Mouse (Mus musculus): ENCODE measurements around the gene Cd79a. TPM values are rescaled to one million over a fixed set of nuclear protein-coding genes. Genes with fewer than 3 reads are reported as not detected.

Gene Cd79a
- polyA plus RNA-seq, 1 experiment from 2014 or later: 0.13 TPM

DNA sequence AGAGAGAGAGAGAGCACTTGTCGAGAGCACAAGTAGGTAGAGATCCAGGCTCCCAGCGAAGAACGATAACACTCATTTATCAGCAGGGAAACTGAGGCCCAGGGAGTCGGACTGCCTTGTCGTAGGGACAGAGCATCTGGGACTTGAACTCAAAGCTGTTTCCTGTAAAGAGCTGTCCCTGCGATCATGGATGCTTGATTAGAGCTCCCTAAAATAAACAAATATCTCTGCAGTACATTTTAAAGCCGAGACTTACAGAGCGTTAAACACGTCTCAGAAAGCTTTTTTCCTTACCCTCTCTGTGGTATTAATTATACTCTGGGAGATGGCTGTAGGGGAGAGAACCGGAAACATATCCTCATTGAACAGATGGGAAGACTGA is 6.3 kb downstream of the Cd79a start:
- Histone ChIP-seq H3K9me3 (no peaks in the 10 kb centered on the region), H3K27me3 (replicated peaks) (no peaks in the 10 kb centered on the region), H3K9ac (peak overlapping the region; percentile 74; the same call in 1 of the 2 replicates), H3K36me3 (peaks cover 8% of the 10 kb centered on the region), H3K4me3 (peak overlapping the region; percentile 63), H3K4me2 (replicated peaks) (peak overlapping the region; percentile 65), H3K4me1 (peaks cover 33% of the 10 kb centered on the region), H3K27ac (no peak overlapping the region)
- ATAC-seq (ENCODE audit: low FRiP score, low read depth): no peak
- 45% methylated on average over 10 of the region's 10 CpGs for WGBS

DNA sequence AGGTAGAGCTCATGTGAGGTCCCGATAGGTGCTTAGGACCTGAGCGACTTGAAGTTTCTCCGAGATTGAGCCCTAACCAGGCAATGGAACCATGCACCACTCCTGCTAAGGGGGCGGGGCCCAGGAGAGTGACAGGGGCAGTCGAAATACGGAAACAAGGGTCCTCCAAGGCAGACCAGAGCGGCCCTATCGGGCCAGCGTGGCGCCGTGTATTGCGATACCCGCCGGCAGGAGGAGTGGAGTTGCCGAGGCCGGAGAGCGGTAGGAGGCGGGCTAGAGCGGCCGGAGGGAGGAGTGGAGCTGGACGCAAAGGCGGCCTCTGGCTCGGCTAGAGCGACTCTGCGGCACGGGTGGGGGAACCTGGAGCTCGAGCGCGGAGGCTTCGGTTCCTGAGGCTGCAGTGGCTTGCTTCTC is 6.9 kb downstream of the Cd79a start:
- H3K27ac ChIP-seq: 0 out of 2 replicates have a peak overlapping the region, but pooled peaks have one; percentile 20
- H3K4me2 ChIP-seq (replicated peaks): peak overlapping the region; percentile 65
- peak; percentile 96 for ATAC-seq (ENCODE audit: low FRiP score, low read depth)
- WGBS: under 1% methylated on average over 30 of the region's 30 CpGs
- no peaks in the 10 kb centered on the region for H3K9me3 ChIP-seq
- peak overlapping the region; percentile 60 for H3K4me3 ChIP-seq
- H3K36me3 ChIP-seq: peaks cover 15% of the 10 kb centered on the region
- H3K9ac ChIP-seq: peak overlapping the region; percentile 75
- peaks cover 33% of the 10 kb centered on the region for H3K4me1 ChIP-seq
- no peaks in the 10 kb centered on the region for H3K27me3 ChIP-seq (replicated peaks)

DNA sequence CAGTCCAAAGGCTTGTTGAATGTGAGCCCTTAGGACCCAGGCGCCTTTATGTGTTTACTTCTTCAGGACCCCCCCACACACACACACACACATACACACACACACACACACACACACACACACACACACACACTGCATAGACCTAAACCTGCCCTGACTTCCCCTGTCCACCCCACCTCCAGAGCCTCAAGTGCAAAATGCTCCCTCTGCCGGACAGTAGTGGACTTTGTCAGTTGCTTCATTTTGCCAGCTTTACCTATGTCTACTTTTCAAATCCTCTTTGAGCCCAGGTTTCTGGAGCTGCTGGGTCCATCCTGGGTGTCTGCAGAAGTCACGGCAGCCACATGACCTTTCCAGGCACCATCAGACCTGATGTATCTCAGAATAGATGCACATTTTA is 7.8 kb downstream of the Cd79a start:
- Histone ChIP-seq H3K36me3 (peaks cover 17% of the 10 kb centered on the region), H3K27me3 (replicated peaks) (no peaks in the 10 kb centered on the region), H3K9ac (peak overlapping the region; percentile 75), H3K9me3 (no peaks in the 10 kb centered on the region), H3K4me2 (replicated peaks) (peak overlapping the region; percentile 65), H3K4me3 (peak overlapping the region; percentile 60), H3K27ac (no peak overlapping the region), H3K4me1 (peaks cover 33% of the 10 kb centered on the region)
- ATAC-seq (ENCODE audit: low FRiP score, low read depth): peak; percentile 34; the same call in 1 of the 2 replicates
- 20% methylated on average over 3 of the region's 3 CpGs for WGBS

DNA sequence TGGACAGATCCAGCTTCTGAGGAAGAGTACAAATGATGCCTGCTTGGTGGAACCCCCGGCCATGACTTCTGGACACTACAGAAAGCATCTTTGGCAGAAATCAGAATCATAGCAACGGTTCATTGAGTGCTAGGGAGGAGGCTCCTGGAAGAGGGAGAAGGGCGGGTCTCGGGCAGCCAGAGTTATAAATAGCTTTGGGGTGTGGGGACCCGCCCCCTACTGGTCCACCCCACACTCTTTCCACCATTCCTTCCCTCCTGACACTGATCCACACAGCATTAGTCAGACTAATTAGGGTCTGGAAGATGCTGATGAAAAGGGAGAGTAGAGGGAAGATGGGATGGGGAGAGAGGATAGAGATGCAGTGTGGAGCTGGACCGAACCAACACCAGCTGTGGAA is 9.4 kb downstream of the Cd79a start:
- H3K36me3 ChIP-seq: peaks cover 20% of the 10 kb centered on the region
- H3K4me2 ChIP-seq (replicated peaks): no peak overlapping the region
- no peaks in the 10 kb centered on the region for H3K27me3 ChIP-seq (replicated peaks)
- no peaks in the 10 kb centered on the region for H3K9me3 ChIP-seq
- peak overlapping the region; percentile 42; the same call in 1 of the 2 replicates for H3K9ac ChIP-seq
- H3K27ac ChIP-seq: no peak overlapping the region
- WGBS: 34% methylated on average over 6 of the region's 6 CpGs
- no peak overlapping the region for H3K4me3 ChIP-seq
- ATAC-seq (ENCODE audit: low FRiP score, low read depth): no peak
- H3K4me1 ChIP-seq: peaks cover 33% of the 10 kb centered on the region

DNA sequence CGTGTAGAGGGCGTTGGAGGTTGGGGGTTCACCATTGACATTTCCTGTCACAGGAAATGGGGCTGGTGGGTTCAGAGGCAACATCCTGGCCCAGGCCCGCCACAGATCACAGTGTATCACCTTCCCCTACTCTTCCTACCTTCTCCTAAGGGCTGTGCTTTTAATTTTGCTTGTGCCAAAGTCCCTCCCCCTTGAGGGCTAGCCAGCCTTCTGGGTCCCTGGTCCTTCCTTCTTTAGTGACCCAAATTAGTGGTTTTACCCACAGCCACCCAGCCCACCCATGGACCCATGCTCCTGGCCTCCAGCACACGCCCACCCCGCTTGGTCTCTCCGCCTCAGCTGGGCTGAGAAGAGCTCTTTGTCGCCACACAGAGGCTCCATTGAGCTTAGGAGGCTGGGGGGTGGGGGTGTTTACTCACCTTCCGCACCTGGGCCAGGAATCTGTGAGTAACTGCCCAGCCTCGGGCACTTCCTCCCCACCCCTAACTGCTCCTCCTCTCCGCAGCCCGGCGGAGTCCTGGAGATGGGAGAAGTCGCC is 10.1 kb downstream of the Cd79a start:
- Histone ChIP-seq H3K4me2 (replicated peaks) (peak overlapping the region; percentile 19; the same call in 1 of the 2 replicates), H3K27ac (no peak overlapping the region), H3K9me3 (no peaks in the 10 kb centered on the region), H3K4me1 (peaks cover 33% of the 10 kb centered on the region), H3K4me3 (no peak overlapping the region), H3K27me3 (replicated peaks) (no peaks in the 10 kb centered on the region), H3K9ac (peak overlapping the region; percentile 42; the same call in 1 of the 2 replicates), H3K36me3 (peaks cover 25% of the 10 kb centered on the region)
- ATAC-seq (ENCODE audit: low FRiP score, low read depth): no peak
- 31% methylated on average over 13 of the region's 13 CpGs for WGBS

DNA sequence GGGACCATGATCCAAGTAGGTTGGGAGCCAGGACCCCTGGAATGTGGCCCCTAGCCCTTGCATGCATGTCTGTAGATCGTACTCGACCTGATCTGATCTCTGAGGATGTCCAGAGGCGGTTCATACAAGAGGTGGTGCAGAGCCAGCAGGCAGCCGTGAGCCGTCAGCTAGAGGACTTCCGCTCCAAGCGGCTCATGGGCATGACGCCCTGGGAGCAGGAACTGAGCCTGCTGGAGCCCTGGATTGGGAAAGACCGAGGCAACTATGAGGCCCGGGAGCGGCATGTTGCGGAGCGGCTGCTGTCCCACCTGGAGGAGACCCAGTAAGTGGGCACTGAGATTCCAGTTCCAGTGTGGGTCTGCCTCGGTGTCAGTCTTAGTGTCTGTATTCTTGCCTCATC is 15.3 kb downstream of the Cd79a start:
- no peak for ATAC-seq (ENCODE audit: low FRiP score, low read depth)
- H3K4me3 ChIP-seq: no peak overlapping the region
- H3K4me1 ChIP-seq: peaks cover 3% of the 10 kb centered on the region; the same call in 1 of the 2 replicates
- H3K9me3 ChIP-seq: no peaks in the 10 kb centered on the region
- no peak overlapping the region for H3K27ac ChIP-seq
- WGBS: 96% methylated on average over 14 of the region's 14 CpGs
- no peak overlapping the region for H3K9ac ChIP-seq
- H3K36me3 ChIP-seq: peaks cover 48% of the 10 kb centered on the region
- H3K27me3 ChIP-seq (replicated peaks): no peaks in the 10 kb centered on the region
- no peak overlapping the region for H3K4me2 ChIP-seq (replicated peaks)

DNA sequence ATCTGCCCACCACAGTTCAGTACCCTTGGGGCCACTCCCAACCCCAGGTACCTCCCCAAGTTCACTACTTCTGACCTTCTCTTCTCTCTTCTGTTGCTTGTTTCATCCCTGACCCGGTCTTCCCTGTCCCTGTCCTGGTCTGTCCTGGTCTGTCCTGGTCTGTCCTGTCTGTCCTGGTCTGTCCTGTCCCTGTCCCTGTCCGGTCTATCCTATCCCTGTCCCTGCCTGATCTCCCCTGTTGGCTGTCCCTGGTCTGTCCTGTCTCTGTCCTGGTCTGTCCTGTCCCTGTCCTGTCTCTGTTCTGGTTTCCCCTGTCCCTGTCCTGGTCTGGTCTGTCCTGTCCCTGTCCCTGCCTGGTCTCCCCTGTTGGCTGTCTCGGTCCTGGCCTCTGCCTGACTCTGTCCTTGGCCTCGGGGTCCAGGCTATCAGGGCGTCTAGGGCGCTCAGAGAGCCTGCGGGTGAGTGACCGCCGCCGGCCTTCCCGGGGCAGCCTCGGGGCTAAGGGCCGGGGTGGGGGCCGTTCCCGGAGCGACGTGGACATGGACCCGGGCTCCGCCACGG is 21.7 kb downstream of the Cd79a start:
- Histone ChIP-seq H3K27me3 (replicated peaks) (no peaks in the 10 kb centered on the region), H3K27ac (no peak overlapping the region), H3K9me3 (no peaks in the 10 kb centered on the region), H3K36me3 (peaks cover 72% of the 10 kb centered on the region), H3K4me1 (no peaks in the 10 kb centered on the region), H3K4me2 (replicated peaks) (no peak overlapping the region), H3K4me3 (no peak overlapping the region), H3K9ac (no peak overlapping the region)
- 94% methylated on average over 20 of the region's 20 CpGs for WGBS
- no peak for ATAC-seq (ENCODE audit: low FRiP score, low read depth)

DNA sequence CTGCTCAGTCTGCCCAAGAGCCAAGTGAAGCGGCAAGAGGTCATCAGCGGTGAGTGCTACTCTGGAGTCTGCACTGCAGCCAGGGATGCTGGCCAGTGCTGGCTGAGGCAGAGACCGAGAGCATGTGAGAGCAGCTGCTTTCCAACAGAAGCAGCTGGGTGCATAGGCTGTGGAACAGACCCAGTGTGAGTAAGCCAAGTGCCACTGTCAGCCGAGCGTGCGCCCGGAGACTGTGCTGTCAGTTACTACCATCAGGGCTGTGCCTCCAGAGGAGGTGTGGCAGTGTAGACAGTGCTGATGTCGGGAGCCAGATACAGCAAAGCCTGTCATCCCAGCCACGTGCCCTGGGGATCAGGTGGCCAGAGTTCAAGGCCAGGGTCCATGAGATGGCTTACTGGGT is 22.5 kb downstream of the Cd79a start:
- Histone ChIP-seq H3K36me3 (peaks cover 81% of the 10 kb centered on the region), H3K27me3 (replicated peaks) (no peaks in the 10 kb centered on the region), H3K9ac (no peak overlapping the region), H3K9me3 (no peaks in the 10 kb centered on the region), H3K4me1 (no peaks in the 10 kb centered on the region), H3K4me2 (replicated peaks) (no peak overlapping the region), H3K4me3 (no peak overlapping the region), H3K27ac (no peak overlapping the region)
- 90% methylated on average over 9 of the region's 9 CpGs for WGBS
- ATAC-seq (ENCODE audit: low FRiP score, low read depth): no peak

DNA sequence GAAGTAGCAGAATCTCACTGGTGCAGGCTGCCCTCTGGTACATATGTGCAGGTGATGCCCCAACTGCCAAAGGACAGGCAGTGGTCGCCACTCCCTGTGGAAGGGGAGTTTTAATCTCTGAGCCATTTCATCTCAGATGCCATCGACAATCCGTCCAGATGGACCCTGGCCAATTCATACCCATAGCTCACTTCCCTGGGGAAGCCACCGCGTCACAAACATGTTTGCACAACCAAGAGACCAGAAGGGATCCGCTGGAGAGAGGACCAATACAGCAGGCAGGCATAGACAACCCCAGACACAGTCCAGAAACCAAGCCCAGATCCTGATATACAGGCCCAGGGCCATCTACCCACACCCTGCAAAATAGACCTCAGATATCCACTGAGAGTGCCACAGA is 33.3 kb downstream of the Cd79a start:
- no peak overlapping the region for H3K4me3 ChIP-seq
- H3K27ac ChIP-seq: no peak overlapping the region
- WGBS: 49% methylated on average over 6 of the region's 6 CpGs
- H3K9me3 ChIP-seq: no peaks in the 10 kb centered on the region
- no peak overlapping the region for H3K9ac ChIP-seq
- H3K27me3 ChIP-seq (replicated peaks): peaks cover 78% of the 10 kb centered on the region
- ATAC-seq (ENCODE audit: low FRiP score, low read depth): no peak
- peaks cover 22% of the 10 kb centered on the region for H3K36me3 ChIP-seq
- no peak overlapping the region for H3K4me2 ChIP-seq (replicated peaks)
- H3K4me1 ChIP-seq: peaks cover 27% of the 10 kb centered on the region

DNA sequence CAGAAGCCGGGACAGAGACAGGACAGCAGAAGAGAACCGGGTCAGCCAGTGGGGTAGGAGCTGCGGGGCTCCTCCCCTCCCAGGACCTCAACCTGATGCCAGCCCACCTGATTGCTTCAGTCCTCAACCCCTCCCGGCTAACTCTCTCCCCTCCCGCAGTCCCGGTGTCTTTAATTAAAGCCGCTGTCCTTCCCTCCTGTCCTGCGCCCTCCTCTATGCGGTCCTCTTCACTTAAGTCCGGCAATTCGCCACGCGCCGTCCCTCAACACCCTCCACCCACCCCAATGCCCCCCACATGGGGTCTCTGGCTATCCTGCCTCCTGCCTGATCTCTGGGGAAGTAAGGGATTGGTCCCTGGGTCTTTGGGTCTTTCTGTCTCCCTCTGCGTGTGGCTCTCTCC is 34.5 kb downstream of the Cd79a start:
- H3K4me2 ChIP-seq (replicated peaks): no peak overlapping the region
- WGBS: under 1% methylated on average over 15 of the region's 15 CpGs
- H3K27me3 ChIP-seq (replicated peaks): peaks cover 86% of the 10 kb centered on the region
- no peak for ATAC-seq (ENCODE audit: low FRiP score, low read depth)
- no peak overlapping the region for H3K27ac ChIP-seq
- peaks cover 27% of the 10 kb centered on the region for H3K4me1 ChIP-seq
- H3K9me3 ChIP-seq: no peaks in the 10 kb centered on the region
- H3K4me3 ChIP-seq: no peak overlapping the region
- H3K36me3 ChIP-seq: peaks cover 10% of the 10 kb centered on the region
- H3K9ac ChIP-seq: no peak overlapping the region

DNA sequence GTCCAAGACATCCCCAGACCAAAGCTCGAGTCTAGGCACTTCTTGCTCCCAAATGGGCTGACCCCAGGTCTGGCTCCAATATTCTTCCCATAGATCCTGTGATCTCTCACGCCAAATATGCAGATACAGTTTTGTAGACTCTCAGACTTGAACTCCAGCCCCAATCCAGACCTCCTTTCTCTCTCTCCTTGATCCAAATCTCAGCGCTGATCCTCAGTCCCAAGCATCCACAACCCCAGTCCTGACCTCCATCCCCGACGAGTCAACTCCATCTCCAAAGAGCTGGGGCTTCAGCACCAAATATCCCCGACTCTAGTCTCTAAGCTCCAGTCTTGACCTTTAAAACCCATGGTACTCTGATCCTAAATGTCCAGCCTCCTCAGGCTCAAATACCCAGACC is 46.5 kb downstream of the Cd79a start:
- no peak overlapping the region for H3K27ac ChIP-seq
- H3K9ac ChIP-seq: no peak overlapping the region
- no peak overlapping the region for H3K4me3 ChIP-seq
- H3K4me2 ChIP-seq (replicated peaks): no peak overlapping the region
- H3K4me1 ChIP-seq: peaks cover 17% of the 10 kb centered on the region
- 4% methylated on average over 6 of the region's 6 CpGs for WGBS
- peaks cover 96% of the 10 kb centered on the region for H3K27me3 ChIP-seq (replicated peaks)
- no peaks in the 10 kb centered on the region for H3K9me3 ChIP-seq
- H3K36me3 ChIP-seq: no peaks in the 10 kb centered on the region
- ATAC-seq (ENCODE audit: low FRiP score, low read depth): no peak

DNA sequence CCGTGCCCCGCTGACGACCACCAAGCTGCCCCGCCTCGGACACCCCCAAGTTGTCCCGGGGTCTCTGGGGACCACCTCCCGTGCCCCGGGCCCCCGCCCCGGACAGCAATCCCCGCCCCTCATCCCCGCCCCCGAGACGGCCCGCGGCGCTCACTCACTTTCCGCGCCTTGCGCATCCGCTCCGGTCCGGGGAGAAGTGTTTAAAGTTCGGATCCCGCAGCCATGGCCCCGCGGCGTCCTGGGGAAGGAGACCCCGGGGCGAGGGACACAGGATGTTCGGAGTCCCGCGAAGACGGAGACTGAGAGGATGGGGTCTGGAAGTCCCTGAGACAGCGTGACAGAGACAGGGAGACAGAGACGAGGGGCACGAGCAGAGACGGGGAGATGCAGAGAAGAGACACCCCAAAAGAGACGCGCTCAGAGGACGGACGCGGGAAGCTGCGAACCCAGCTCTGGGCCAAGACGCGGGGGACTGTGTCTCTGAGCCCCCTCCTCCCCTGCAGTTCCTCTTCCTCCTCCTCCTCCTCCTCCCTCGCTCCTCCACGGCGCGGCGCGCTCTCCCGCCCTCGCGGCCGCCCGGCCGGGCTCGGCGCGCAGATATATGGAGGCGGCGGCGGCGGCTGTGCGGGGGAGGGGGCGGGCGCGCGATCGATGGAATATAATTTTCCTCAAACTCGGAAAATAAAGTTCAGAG is 47.2 kb downstream of the Cd79a start, which contains the start of gene Gm4881:
Gm4881 (minus strand) TSS at position 238 of the 694 bp plus-strand sequence.
- H3K27me3 ChIP-seq (replicated peaks): peaks cover 97% of the 10 kb centered on the region
- no peaks in the 10 kb centered on the region for H3K36me3 ChIP-seq
- peak within 1 kb of the TSS; percentile 29; the same call in 1 of the 2 replicates for H3K9ac ChIP-seq
- H3K27ac ChIP-seq: no peak within 1 kb of the TSS
- H3K9me3 ChIP-seq: no peaks in the 10 kb centered on the region
- peak within 1 kb of the TSS; percentile 63 for H3K4me2 ChIP-seq (replicated peaks)
- no peak for ATAC-seq (ENCODE audit: low FRiP score, low read depth)
- peaks cover 23% of the 10 kb centered on the region for H3K4me1 ChIP-seq
- WGBS: under 1% methylated on average over 72 of the region's 72 CpGs
- peak within 1 kb of the TSS; percentile 25 for H3K4me3 ChIP-seq

All from neural tube, embryonic 12.5 days (tissue).